Mouse (Mus musculus) v-Abl transformed pro-B cells (cell line): ENCODE results near the gene Sox12.

Experiments
- in situ Hi-C, 2 experiments: fragments of 400-800 bp; cut with MboI; formaldehyde crosslinking; loops; one replicate each; pipeline ENCODE4 v1.15.1; 2025; ENCODE audit not compliant: unreplicated experiment in 2 of 2

Gene Sox12

GRCm38 (mm10) chr2:152361193-152361592 lies 36.7 kb downstream of the Sox12 start:
- in situ Hi-C loops, result loop anchor here (5.0 to 25.0 kb wide), 11 partner anchors 86 to 1686 kb away; partner anchors contain the start of genes Fkbp1a (in 2 of the 2), Psmf1 (in 2 of the 2) and Csnk2a1 (in 1 of the 2)

GRCm38 (mm10) chr2:152360271-152360775 lies 37.5 kb downstream of the Sox12 start:
- in situ Hi-C loops, result loop anchor here (5.0 to 25.0 kb wide), 11 partner anchors 86 to 1686 kb away; partner anchors contain the start of genes Fkbp1a (in 2 of the 2), Psmf1 (in 2 of the 2) and Csnk2a1 (in 1 of the 2)

- in situ Hi-C loops, result loop anchor here (5.0 to 25.0 kb wide), 12 partner anchors 85 to 1695 kb away; partner anchors contain the start of genes Fkbp1a (in 2 of the 2), Psmf1 (in 2 of the 2), Acss1 (in 1 of the 2) and Csnk2a1 (in 1 of the 2)
Observed at GRCm38 (mm10) chr2:152359616-152360015, 38.2 kb downstream of the Sox12 start.

- in situ Hi-C loops, result loop anchor here (10.0 to 25.0 kb wide), 3 partner anchors 622 to 1694 kb away; partner anchors contain the start of genes Fkbp1a (in 2 of the 2), Acss1 (in 1 of the 2) and Psmf1 (in 1 of the 2)
Observed at GRCm38 (mm10) chr2:152358977-152359376, 38.9 kb downstream of the Sox12 start.

GRCm38 (mm10) chr2:152357254-152357653 lies 40.6 kb downstream of the Sox12 start:
- in situ Hi-C loops, result loop anchor here (10.0 to 25.0 kb wide), 3 partner anchors 620 to 1692 kb away; partner anchors contain the start of genes Fkbp1a (in 2 of the 2), Acss1 (in 1 of the 2) and Psmf1 (in 1 of the 2)

GRCm38 (mm10) chr2:152349842-152350540 lies 47.9 kb downstream of the Sox12 start:
- in situ Hi-C loops, result loop anchor here (10.0 to 25.0 kb wide), 3 partner anchors 613 to 1685 kb away; partner anchors contain the start of genes Fkbp1a (in 2 of the 2), Acss1 (in 1 of the 2) and Psmf1 (in 1 of the 2)

GRCm38 (mm10) chr2:152349205-152349604 lies 48.7 kb downstream of the Sox12 start:
- in situ Hi-C loops, result no loop called here

GRCm38 (mm10) chr2:152347722-152348121 lies 50.1 kb downstream of the Sox12 start:
- in situ Hi-C loops, result no loop called here

GRCm38 (mm10) chr2:152346776-152347465 lies 50.9 kb downstream of the Sox12 start:
- in situ Hi-C loops, result no loop called here

GRCm38 (mm10) chr2:152345393-152345792 lies 52.5 kb downstream of the Sox12 start:
- in situ Hi-C loops, result no loop called here

GRCm38 (mm10) chr2:152344909-152345308 lies 53.0 kb downstream of the Sox12 start:
- in situ Hi-C loops, result no loop called here

GRCm38 (mm10) chr2:152344361-152344760 lies 53.5 kb downstream of the Sox12 start:
- in situ Hi-C loops, result no loop called here
